Mouse (Mus musculus) liver, adult (tissue): ENCODE measurements around the gene Atp8a2.

Experiments used
- GATA4 ChIP-seq: IDR thresholded peaks from 2 replicates; pipeline ENCODE4 v1.6.1; 2014; ENCODE audit warnings: mild to moderate bottlenecking, low read length; ENCODE audit not compliant: insufficient replicate concordance

The Atp8a2 gene

GRCm38 (mm10) chr14:60176891-60177613 is 19.9 kb downstream of the Atp8a2 start:
- no peak for TF ChIP-seq GATA4

- TF ChIP-seq GATA4, result no peak
Measured at GRCm38 (mm10) chr14:60176469-60176890, 20.5 kb downstream of the Atp8a2 start.

GRCm38 (mm10) chr14:60172286-60173055 is 24.5 kb downstream of the Atp8a2 start:
- no peak for TF ChIP-seq GATA4

GRCm38 (mm10) chr14:60170845-60171610 is 26.0 kb downstream of the Atp8a2 start:
- TF ChIP-seq GATA4, result no peak

GRCm38 (mm10) chr14:60163367-60163766 is 33.6 kb downstream of the Atp8a2 start:
- TF ChIP-seq GATA4, result no peak

- TF ChIP-seq GATA4, result no peak
Measured at GRCm38 (mm10) chr14:60152373-60152772, 44.6 kb downstream of the Atp8a2 start.

- no peak for TF ChIP-seq GATA4
Measured at GRCm38 (mm10) chr14:60148893-60149292, 48.1 kb downstream of the Atp8a2 start.

- no peak for TF ChIP-seq GATA4
Measured at GRCm38 (mm10) chr14:60143234-60143633, 53.7 kb downstream of the Atp8a2 start.

GRCm38 (mm10) chr14:60138339-60138738 is 58.6 kb downstream of the Atp8a2 start:
- no peak for TF ChIP-seq GATA4

GRCm38 (mm10) chr14:60137812-60138211 is 59.2 kb downstream of the Atp8a2 start:
- no peak for TF ChIP-seq GATA4

- TF ChIP-seq GATA4, result no peak
Measured at GRCm38 (mm10) chr14:60135801-60136200, 61.2 kb downstream of the Atp8a2 start.

GRCm38 (mm10) chr14:60134720-60135119 is 62.3 kb downstream of the Atp8a2 start:
- no peak for TF ChIP-seq GATA4

- TF ChIP-seq GATA4, result no peak
Measured at GRCm38 (mm10) chr14:60131196-60131876, 65.6 kb downstream of the Atp8a2 start.

GRCm38 (mm10) chr14:60129564-60129963 is 67.4 kb downstream of the Atp8a2 start:
- TF ChIP-seq GATA4, result no peak

GRCm38 (mm10) chr14:60125202-60125601 is 71.8 kb downstream of the Atp8a2 start:
- TF ChIP-seq GATA4, result no peak
